ENCODE assay signal across 21 mouse cellular contexts in genomic region chr13:9783717-9784116, GRCm38 (mm10).
"Had no signal": no experiment of that assay in that cellular context is flagged by ENCODE, and none has a peak within 500 bp of the region (broad histone marks: within the 10 kb centered on the region; RNA-seq: fewer than 3 reads in every experiment).

No protein-coding gene starts in this region.

- H3K4me1 ChIP-seq: liver, embryonic 13.5 days; liver, embryonic 15.5 days; lung, embryonic 15.5 days; megakaryocyte, embryonic 14.5 days; midbrain, embryonic 15.5 days; neural tube, embryonic 12.5 days had no signal

- H3K27ac ChIP-seq: liver, embryonic 13.5 days; liver, embryonic 15.5 days; lung, embryonic 15.5 days; macrophage; midbrain, embryonic 13.5 days; midbrain, embryonic 15.5 days; neural tube, embryonic 12.5 days had no signal

- H3K4me3 ChIP-seq: liver, embryonic 13.5 days; liver, embryonic 15.5 days; lung, embryonic 15.5 days; megakaryocyte, embryonic 14.5 days; midbrain, embryonic 13.5 days; midbrain, embryonic 15.5 days; neural tube, embryonic 12.5 days had no signal

- ATAC-seq: liver, postnatal 0 days; lung, postnatal 0 days; midbrain, embryonic 13.5 days; midbrain, embryonic 15.5 days had no signal

- DNase-seq: liver, embryonic 13.5 days; liver, postnatal 0 days; lung, adult 2 months; lung, postnatal 14 days; lung, postnatal 36 days; retina, postnatal 1 day; right cerebral cortex, adult 18-20 months; right cerebral cortex, postnatal 25 days; right cerebral cortex, postnatal 4 days; spleen, adult 18-20 months; thymus, adult 18-20 months; thymus, postnatal 14 days; thymus, postnatal 4 days had no signal
